Mouse (Mus musculus): ENCODE measurements around the gene Ppa1.

Gene Ppa1

DNA sequence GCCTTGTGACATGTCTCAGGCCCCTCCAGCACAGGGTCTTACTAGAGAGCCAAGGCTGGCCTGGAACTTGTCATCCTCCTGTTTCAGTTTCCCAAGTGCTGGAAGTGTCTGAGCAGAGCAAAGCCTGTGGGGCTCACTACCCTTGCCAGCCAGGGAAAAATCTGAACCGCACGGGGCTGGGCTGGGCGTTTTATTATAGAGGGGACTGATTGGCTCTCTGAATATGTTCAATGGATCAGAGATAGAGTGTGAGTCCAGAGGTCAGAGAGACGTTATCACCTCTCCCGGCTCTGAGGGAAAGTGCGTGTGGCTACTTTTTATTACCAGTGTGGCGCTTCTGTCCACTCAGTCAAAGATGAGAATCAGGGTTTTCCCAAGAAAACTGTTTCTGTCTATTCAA is 1.8 kb upstream of the Ppa1 start:
- no peak for DNase-seq (ENCODE audit: low read depth, low spot score)

DNA sequence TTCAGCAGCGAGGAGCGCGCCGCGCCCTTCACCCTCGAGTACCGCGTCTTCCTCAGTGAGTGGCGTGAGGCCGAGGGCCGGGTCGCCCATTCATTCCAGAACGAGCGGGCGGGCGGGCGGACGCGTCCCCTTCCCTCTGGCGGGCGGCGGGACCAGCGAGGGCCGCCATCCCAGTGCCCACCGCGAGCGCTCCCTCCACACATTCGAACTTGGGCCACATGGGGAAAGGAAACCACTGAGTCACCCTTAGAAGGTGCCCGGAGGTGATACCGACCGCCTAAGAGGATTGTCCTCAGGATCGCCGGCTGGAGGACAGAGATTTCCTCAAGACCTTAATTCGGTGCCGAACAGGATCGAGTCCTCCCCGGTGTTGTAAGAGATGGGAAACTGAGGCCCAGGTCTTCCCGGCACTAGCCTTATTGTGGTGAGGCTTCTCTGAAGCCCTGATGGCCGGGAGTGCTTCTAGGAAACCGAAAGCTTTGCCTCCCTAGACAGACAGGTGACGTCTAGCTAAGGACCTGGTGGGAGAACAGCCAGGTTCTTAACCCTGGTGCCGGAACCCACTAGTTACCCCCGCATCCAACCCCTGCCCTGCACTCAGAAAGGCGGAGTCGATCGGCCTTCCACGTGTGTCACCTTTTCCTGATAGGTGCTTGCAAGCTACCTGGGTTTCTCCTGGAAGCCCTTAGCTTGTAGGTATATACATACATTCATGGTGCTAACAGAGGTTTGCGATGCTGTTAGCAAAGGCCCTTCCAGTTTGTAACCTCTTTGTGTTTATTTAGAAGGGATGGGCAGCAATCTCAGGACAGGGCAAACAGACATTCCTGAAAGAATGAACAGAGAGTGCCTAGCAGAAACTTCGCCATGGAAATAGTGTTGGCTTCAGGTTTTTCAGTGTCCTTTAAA is 639 bp downstream of the Ppa1 start:
- DNase-seq (ENCODE audit: low read depth, low spot score): no peak

DNA sequence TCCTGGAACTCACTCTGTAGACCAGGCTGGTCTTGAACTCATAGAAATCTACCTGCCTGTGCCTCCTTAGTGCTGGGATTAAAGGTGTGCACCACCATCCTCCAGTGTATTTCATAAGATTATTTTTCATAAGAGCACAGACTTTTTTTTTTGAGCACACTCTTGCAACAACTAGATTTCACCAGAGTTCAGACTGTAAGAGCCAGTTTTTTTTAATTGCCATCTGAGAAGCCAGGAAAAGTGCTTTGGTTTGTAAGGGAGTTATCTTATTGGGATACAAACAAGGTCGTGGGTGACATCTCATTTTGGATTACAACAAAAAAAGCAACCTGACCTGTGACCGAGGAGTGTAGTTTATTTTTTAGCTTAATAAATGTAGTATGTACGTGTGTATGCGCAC is 5.8 kb downstream of the Ppa1 start:
- no peak for DNase-seq (ENCODE audit: low read depth, low spot score)

DNA sequence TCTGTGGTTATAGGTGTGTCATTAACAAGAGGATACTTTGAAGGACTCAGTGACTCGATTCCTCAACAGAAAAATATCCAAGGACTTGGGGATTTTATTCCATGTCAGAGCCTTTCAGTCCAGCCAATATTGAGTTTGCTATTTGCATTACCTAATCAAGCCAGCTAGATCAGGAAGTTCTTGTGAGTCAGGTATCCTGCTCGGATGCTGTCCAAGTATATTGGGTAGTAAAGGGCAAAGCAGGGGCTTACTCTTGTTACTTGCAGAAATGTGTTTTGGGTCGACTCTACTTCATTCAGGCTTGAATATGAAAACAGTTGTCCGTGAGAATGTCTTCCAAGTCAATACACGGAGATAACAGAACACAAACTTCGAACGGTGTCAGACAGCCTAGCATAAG is 6.3 kb downstream of the Ppa1 start:
- no peak for DNase-seq (ENCODE audit: low read depth, low spot score)

DNA sequence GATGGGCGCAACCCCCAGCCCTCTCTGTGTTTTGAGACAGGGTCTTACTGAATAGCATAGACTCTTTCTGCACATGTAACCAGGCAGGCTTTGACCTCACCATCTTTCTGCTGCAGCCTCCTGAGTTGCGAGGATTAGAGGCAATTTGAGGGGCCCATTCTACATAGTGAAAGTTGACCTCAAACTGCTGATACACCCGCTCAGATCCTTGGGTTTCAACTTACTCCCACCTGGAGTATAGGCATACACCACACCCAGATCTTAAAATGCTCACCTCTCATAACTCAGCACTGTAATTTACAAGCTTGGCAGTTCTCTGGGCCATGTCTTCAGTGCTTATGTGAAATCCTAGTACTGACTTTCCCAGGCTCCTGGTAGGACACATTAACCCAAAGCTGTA is 6.8 kb downstream of the Ppa1 start:
- DNase-seq (ENCODE audit: low read depth, low spot score): no peak

DNA sequence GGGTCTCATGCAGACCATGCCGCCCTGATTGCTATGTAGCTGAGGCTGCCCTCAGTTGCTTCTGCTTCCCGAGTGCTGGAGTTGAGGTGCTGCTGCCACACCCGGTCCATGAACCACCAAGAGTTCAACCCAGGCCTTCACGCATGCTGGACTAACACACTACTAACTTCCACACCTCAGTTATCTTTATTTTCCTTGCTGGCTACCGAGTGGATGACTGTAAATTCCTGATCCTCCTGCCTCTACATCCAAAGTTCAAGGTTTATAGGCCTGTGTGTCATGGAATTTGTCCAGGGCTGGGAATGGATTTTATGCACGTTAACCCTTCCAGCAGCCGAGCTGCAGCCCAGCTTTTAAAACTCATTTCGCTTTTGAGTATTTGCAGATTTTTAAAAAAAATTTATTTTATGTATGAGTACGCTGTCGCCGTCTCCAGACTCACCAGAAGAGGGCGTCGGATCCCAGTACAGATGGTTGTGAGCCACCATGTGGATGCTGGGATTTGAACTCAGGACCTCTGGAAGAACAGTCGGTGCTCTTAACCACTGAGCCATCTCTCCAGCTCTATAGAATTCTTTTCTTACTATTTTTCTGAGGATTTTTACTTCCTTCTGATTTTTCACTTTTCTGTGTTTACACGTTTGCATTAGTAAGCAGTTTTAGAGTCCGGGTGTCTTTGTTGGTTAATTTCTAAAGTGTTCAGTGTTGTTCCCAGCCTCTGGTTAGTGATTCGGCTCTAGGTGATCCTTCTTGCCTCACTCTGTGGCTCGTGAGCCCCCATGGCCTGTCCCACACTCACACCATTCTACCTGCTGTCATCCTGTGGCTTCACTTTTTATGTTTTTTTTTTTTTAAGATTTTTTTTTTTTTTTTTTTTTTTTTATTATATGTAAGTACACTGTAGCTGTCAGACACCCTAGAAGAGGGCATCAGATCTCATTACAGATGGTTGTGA is 8.9 kb downstream of the Ppa1 start:
- DNase-seq (ENCODE audit: low read depth, low spot score): no peak

DNA sequence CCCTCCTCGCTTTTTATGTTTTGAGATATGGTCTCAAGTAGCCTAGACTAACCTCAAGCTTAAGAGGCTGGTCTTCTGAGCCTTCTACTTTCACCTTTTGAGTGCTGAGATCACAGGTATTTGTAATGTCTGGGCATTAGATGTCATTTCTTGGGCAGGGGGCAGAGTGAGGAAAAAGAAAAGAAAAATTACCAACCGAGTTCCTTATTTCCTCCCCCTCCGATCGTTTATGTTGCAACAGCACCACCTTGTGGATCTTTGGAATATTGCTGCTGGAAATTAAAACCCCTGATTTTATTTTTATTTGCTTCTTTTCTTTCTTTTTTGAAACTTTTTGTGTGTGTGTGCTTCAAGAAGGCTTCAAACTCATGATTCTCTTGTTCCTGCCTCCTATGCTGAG is 9.6 kb downstream of the Ppa1 start:
- peak; percentile 65 for DNase-seq (ENCODE audit: low read depth, low spot score)

DNA sequence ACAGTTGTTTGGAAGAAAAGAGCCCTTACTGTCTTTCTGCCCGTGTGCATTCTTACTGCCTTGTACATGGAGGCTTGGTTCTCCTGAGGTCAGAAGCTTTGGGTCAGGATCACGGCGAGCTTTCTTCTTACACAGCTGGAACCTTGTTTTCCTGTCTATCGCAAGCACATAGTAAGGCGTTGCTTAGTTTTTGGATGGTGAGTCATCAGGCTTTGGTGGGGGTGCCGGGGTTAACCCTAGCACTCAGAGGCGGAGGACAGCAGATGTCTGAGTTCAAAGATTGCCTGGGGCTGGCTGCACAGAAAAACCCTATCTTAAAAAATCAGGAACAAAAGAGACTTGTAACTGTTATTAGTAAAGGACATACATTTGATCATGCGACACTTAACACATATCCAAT is 13.5 kb downstream of the Ppa1 start:
- no peak for DNase-seq (ENCODE audit: low read depth, low spot score)

DNA sequence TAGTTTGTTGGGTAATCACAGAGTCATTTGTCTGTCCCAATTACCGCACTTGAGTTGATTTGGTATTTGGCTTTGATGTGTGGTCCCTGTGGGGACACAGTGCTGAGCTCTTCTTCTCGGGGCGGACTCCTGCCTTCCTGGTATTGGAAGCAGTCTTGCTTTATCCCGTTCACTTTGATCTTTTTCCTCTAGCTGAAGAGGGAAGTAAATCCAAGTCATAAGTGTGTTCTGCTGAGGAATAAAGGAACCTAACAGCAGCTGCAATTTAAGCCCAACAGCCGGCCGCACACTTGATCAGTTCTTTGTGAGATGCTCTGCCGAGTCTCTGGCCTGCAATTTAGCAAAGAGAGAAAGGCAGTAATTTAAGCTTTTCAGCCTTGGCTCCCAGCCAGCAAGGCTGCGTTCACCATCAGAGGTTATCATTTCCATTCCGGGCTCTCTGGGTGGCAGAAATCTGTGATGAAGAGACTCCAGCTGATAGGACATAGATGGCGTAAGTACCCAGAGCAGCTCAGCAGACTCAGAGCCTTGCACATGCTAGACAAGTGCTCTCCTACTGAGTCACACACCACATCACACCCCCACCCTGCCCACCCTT is 14.1 kb downstream of the Ppa1 start:
- no peak for DNase-seq (ENCODE audit: low read depth, low spot score)

DNA sequence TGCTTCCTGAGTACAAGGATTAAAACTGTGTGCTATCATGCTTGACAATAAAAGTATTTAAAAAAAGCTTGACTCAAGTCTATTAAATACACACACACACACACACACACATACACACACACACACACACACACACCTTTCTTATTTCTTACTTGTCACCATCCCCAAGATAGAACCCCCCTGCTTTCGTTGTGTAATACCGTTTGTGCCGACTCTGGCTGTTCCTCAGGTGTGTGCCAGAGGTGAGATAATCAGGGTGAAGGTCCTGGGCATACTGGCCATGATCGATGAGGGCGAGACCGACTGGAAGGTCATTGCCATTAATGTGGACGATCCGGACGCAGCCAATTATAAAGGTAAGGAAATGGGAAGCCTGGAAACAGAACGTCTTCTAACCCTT is 16.8 kb downstream of the Ppa1 start:
- no peak for DNase-seq (ENCODE audit: low read depth, low spot score)

DNA sequence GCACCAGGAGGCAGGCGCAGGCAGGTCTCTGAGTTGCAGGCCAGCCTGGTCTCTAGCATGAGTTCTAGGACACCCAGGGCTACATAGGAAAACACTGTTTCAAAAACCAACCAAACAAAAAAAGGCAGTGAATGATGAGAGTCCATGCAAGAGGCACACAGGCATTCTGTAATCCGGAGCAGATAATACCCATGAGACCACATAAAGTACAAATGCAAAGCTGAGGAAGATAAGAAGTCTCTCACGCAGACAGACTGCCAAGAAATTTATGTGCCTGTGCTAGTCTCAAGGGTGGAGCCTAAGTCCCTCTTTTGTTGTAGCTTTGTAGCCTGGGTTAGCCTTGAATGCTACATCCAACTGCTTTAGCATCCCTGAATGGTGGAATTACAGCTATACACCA is 17.3 kb downstream of the Ppa1 start:
- no peak for DNase-seq (ENCODE audit: low read depth, low spot score)

DNA sequence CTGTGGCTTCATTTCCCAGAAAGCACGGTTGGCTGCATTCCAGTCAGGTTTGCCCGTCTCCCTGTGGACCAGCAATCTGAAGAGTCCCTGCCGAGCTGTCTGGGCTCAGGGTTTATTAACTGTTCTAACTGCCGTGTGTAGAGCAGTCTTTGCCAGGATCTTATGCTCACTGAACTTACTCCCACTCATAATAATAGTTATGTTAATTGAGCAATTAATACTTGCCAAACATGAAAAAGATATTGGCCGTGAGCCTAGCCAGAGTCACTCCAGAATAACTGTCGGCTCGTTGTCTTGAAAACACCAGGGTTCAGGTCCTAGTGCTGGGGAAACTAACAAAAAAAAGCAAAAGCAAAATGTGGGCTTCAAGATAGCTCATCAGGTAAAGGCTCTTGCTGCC is 20.9 kb downstream of the Ppa1 start:
- no peak for DNase-seq (ENCODE audit: low read depth, low spot score)

DNA sequence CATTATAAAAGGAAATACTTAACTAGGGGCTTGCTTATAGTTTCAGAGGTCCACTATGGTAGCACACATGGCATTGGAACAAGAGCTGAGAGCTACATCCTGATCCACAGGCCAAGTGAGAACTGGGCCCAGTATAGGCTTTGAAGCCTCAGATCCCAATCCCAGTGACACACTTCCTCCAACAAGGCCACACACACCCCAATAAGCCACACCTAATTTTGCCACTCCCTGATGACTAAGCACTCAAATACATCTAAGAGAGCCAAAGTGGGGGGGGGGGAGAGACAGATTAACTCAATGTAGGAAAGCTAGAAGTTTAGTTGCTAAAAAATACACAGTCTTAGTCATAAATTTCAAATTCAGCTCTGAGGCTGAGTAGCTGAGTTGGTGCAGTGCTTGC is 21.5 kb downstream of the Ppa1 start:
- DNase-seq (ENCODE audit: low read depth, low spot score): no peak

DNA sequence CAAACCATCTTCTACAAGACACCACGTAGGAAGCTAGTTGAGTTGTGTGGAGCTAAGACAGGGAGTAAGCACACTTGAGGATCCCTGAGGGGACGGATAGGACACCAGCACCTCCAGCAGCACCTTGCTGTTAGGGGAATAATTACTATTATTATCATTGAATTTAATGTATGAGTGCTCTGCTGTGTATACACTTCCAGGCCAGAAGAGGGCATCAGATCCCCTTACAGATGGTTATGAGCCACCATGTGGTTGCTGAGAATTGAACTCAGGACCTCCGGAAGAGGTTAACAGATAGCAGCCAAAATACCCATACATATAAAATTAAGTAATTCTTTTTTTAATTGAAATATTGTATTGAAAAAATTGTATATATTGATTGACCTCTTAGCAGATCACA is 22.4 kb downstream of the Ppa1 start:
- no peak for DNase-seq (ENCODE audit: low read depth, low spot score)

DNA sequence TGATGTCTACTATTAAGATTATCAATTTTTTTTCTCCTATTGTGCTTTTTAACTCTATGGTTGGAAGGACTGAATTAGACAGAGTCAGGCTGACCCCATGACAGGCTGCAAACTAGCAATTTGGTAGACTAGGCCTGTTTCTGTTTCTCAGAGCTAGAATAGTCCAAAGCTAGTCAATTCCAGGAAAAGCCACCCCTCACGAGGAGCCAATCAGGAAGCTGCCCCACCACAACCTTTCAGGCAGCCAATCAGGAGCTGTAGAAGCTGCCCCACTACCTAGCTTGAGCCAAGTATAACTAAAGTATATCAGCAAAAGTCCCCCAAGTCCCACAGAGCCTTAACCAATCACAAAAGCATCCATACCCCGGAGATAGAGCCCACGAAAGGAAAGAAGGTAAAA is 27.6 kb downstream of the Ppa1 start:
- DNase-seq (ENCODE audit: low read depth, low spot score): no peak

DNA sequence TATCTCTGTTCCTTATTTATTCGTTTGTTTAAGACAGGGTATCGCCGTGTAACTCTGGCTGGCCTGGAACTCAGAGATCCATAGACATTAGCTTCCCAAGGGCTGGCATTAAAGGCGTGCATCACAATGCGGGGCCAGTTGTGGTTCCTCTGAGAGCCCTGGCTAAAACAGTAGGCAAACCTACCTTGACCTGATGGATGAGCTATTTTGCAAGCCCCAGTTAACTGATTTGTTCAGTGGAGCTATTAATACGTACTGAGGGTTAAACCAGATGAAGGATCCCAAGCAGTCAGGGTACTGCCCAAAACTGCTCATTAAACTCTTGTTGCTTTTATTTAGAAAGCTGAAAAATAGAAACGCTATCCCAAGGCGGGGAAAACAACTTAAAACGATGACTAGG is 31.2 kb downstream of the Ppa1 start:
- DNase-seq (ENCODE audit: low read depth, low spot score): no peak

DNA sequence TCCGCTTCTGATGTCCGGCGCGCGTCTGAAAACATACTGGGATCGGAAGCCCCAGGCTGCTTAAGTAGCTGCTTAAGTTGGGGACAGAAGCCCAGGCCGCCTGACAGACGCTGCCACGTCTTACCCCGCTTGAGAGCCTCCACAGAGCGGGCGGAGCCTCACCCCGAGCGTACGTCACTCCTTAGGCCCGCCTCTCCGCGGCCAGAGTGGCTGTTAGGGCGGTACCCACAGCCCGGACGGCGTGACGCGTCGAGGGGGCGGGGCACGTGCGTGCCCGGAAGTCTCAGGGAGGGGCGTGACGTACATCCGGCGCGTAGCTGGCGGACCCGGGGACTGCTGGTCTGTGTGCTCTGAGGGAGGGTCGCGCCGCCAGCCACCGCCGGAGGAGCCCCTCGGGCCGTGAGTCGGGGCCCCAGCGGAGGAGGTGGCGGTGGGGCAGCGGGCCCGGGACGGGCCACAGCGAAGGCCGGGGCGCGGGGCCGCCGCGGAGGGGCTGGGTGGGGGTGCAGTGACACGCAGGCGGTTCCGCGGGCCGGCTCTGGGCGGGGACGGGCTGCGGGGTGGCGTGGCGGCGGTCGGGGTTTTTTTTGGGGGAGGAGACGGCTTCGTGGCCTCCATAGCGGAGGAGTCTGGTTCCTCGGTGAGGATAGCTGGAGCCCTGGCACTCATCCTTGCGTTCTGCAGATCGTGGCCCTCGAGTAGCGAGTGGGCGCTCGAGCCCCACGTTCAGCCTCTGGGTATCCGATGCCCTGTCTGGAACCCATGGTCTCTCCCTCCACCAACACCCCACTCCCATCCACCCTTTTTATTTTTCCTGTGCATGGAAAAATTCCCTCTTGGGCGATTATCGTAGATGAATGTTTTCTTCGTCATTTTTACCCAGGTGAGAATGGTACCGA is 31.9 kb downstream of the Ppa1 start, which contains the start of gene Sar1a:
Gene Sar1a (plus strand): TSS at position 285 of the 899 bp plus-strand sequence.
- DNase-seq (ENCODE audit: low read depth, low spot score): peak; percentile 99

DNA sequence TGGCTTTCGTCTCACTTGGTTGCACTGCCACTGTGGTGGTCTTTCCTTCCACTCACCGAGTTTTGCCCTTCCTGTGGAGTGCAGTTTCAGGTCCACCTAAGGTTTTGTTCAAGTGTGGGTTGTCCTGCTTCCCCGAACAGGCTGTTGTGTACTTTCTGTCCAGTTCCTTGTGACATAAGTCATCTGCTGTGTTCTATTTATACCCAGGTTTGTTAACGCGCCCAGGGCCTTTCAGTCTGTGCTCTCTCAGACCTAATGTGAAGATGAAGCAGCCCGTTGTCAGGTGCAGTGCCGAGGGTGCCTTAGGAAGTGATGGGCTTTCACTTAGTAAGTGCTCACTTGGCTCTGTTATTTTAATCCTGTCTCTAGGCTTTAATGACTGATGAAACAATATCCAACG is 41.1 kb downstream of the Ppa1 start:
- DNase-seq (ENCODE audit: low read depth, low spot score): no peak

DNA sequence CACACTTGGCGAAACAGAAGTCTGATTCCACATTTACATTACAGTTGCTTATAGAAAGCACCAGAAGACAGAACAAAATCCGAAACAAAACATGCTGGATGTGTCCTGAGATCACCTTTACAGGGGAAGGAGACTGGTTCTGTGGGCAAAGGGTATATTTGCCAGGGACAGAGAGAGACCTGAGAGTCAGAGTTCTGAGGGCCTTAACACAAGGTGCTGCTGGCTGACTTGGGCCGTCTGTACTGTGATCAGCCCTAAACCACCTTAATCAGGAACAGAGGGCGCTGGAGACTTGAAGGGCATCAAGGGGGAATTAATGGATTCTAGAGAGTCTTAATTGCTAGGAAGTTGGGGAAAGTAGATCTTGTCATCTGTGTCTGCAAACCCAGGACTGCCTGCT is 45.2 kb downstream of the Ppa1 start:
- DNase-seq (ENCODE audit: low read depth, low spot score): no peak

DNA sequence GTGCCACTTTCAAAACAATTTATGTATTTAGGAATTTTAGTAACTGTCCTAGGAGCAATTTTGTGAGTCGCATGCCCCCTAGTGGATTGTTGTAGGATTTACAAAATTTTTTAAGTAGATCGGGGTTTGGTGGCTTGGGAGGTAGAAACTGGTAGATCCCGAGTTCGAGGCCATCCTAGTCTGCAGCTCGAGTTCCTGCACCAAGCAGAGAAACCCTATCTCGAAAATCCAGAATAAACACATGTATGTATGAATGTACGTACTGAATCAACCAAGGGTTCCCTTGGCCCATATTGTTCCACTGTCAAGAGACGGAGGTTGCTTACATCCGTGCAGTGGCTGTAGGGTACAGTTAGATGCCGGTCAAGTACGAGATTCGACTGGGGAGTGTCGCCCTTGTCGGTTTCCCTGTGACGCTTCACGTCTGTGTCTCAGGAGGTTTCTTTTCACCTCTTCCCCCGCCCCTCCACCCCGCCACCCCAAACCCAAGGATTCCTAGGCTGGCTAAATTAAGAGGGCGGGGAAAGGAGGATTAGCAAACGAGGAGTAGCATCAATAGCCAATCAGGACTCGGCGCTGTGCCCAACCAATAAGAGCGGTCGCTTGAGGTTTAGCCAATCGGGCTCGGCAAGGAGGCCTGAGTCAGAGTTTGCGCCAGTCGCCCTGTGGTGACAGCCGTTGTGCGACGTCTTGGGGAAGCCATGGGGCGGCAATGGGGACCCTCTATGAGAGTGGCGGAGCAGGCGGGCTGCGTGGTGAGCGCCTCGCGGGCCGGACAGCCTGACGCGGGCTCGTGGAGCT is 46.7 kb downstream of the Ppa1 start, which contains the start of gene Tysnd1:
Gene Tysnd1 (plus strand): TSS at position 645 of the 801 bp plus-strand sequence.
- DNase-seq (ENCODE audit: low read depth, low spot score): peak; percentile 97

Data from mesoderm, embryonic 11.5 days (tissue).